Mouse (Mus musculus) stomach, embryonic 14.5 days (tissue): Measurements from ENCODE around the gene Defa26. TPM values are rescaled to one million over a fixed set of nuclear protein-coding genes. Genes with fewer than 3 reads are reported as not detected.
"Not testable (repeated sequence)": the region's sequence is repeated elsewhere in the genome, so short reads cannot be mapped to it uniquely, and the experiment has no call there.

Experiments used
- ATAC-seq: fragments of 200-750 bp; cut with Nextera tagmentation; 2 replicates; pipeline ENCODE4 v1.8.0; 2017; ENCODE audit warnings: low read depth, moderate TSS enrichment; ENCODE audit not compliant: insufficient number of reproducible peaks, insufficient read depth, low FRiP score
- H3K27ac ChIP-seq: fragments of 300-500 bp; sonication (generic); 2 replicates; pipeline ENCODE4 v1.5.1; 2014; ENCODE audit warnings: mild to moderate bottlenecking, low read length, moderate library complexity, mixed read lengths
- H3K27me3 ChIP-seq: fragments of 300-500 bp; sonication (generic); 2 replicates; pipeline ENCODE4 v1.6.1; 2014; ENCODE audit warnings: low read length, control low read depth, mixed read lengths; ENCODE audit not compliant: control insufficient read depth, insufficient read depth
- H3K36me3 ChIP-seq: fragments of 300-500 bp; sonication (generic); 2 replicates; pipeline ENCODE4 v1.6.1; 2014; ENCODE audit warnings: mild to moderate bottlenecking, control low read depth, low read length, moderate library complexity, mixed read lengths; ENCODE audit not compliant: control insufficient read depth, insufficient read depth
- H3K4me1 ChIP-seq: fragments of 300-500 bp; sonication (generic); 2 replicates; pipeline ENCODE4 v1.6.1; 2014; ENCODE audit warnings: low read length, control low read depth, mixed read lengths; ENCODE audit not compliant: control insufficient read depth, insufficient read depth
- H3K4me2 ChIP-seq: fragments of 300-500 bp; sonication (generic); replicated peaks from 2 replicates; pipeline ENCODE4 v1.6.1; 2014; ENCODE audit warnings: low read depth, low read length, control low read depth
- H3K4me3 ChIP-seq: fragments of 300-500 bp; sonication (generic); 2 replicates; pipeline ENCODE4 v1.5.1; 2014; ENCODE audit warnings: low read depth, low read length, control low read depth
- H3K9ac ChIP-seq: fragments of 300-500 bp; sonication (generic); replicated peaks from 2 replicates; pipeline ENCODE4 v1.6.1; 2014; ENCODE audit warnings: low read depth, mild to moderate bottlenecking, control low read depth, low read length, moderate library complexity, mixed read lengths
- H3K9me3 ChIP-seq: fragments of 300-500 bp; sonication (generic); 2 replicates; pipeline ENCODE4 v1.6.1; 2016; ENCODE audit warnings: low read depth, low read length, control low read depth; ENCODE audit not compliant: control insufficient read depth
- WGBS: fragments of 180-500 bp; shearing (Covaris S2); extraction: QIAGEN DNeasy Blood & Tissue Kit; methylation state at CpG from one replicate; pipeline ENCODE4 v1.1.7; 2014; 5-methylcytosine and 5-hydroxymethylcytosine counted together
- polyA plus RNA-seq: library from polyadenylated mRNA; unstranded; fragments of >200 nt; fragmentation: Nextera tagmentation; extraction: Ambion mirVana; gene quantifications from 2 replicates; pipeline ENCODE4 v1.2.1, GENCODE M21; 2014

Defa26 gene
- not detected in 2 replicates for polyA plus RNA-seq

DNA sequence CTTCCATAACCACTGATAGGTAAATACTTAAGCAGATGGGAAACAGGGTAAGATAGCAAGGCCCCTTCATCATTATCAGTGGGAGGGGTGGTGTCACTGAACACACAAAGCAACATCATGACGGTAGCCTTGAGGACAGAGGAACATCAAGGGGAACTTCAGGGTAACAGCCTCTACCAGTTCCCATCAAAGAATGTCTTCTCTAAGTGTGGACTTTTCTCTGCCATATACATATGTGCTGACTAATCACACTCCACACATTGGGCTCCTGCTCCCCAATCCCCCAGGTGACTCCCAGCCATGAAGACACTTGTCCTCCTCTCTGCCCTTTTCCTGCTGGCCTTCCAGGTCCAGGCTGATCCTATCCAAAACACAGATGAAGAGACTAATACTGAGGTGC lies at the start of gene Defa26:
Gene Defa26, plus strand, starts transcription at position 301 of the 400 bp plus-strand sequence.
- not testable (repeated sequence) for H3K27ac ChIP-seq, H3K27me3 ChIP-seq, H3K9me3 ChIP-seq, H3K36me3 ChIP-seq, H3K4me2 ChIP-seq, ATAC-seq, H3K4me1 ChIP-seq, H3K4me3 ChIP-seq, H3K9ac ChIP-seq
- no CpG with 5 or more reads among the region's 1 CpGs for WGBS

GRCm38 (mm10) chr8:21582706-21583105 lies 35.3 kb upstream of the Defa26 start, which contains the start of gene Defa28:
Defa28 (plus strand) TSS chr8:21583006.
- not testable (repeated sequence) for H3K4me1 ChIP-seq, H3K27me3 ChIP-seq, H3K4me3 ChIP-seq, H3K4me2 ChIP-seq, ATAC-seq, H3K9me3 ChIP-seq, H3K36me3 ChIP-seq, H3K9ac ChIP-seq, H3K27ac ChIP-seq
- WGBS, result no CpG with 5 or more reads among the region's 1 CpGs

DNA sequence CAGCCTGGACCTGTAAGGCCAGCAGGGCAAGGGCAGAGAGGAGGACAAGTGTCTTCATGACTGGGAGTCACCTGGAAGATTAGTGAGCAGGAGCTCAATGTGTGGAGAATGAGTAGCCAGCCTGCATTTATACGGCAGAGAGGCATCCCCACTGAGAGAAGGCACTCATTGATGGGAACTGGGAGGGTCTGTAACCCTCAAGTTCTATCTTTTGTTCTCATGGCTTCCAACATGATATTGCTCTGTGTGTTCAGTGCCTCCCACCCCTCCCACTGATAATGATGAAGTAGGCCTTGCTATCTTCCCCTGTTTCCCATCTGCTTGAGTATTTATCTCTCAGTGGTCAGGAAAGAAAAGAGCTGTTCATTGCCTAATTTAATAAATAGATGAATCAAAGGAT lies 23.6 kb upstream of the Defa26 start, which contains the start of gene Gm7861:
Gene Gm7861, minus strand, starts transcription at position 101 of the 400 bp plus-strand sequence.
- WGBS, result no CpG with 5 or more reads among the region's 1 CpGs

DNA sequence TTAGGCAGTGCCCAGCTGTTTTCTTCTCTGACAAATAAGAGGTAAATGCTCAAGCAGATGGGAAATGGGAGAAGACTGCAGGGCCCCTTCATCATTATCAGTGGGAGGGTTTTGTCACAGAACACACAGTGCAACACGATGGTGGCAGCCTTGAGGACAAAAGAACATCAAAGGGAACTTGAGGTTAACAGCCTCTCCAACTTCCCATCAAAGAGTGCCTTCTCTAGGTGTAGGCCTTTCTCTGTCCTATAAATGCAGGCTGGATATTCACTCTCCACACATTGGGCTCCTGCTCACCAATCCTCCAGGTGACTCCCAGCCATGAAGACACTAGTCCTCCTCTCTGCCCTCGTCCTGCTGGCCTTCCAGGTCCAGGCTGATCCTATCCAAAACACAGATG lies 37.5 kb downstream of the Defa26 start, which contains the start of gene Defa17:
Gene Defa17, plus strand, starts transcription at position 301 of the 400 bp plus-strand sequence.
- not testable (repeated sequence) for H3K9me3 ChIP-seq, H3K4me2 ChIP-seq, H3K4me1 ChIP-seq, H3K4me3 ChIP-seq, H3K36me3 ChIP-seq, ATAC-seq, H3K9ac ChIP-seq, H3K27ac ChIP-seq, H3K27me3 ChIP-seq
- WGBS, result no CpG with 5 or more reads among the region's 2 CpGs

More for the DNA sequence above, 23.6 kb upstream of the Defa26 start, which contains the start of gene Gm7861:
- not testable (repeated sequence) for H3K27ac ChIP-seq, H3K4me1 ChIP-seq, H3K9me3 ChIP-seq, H3K4me3 ChIP-seq, H3K9ac ChIP-seq, H3K36me3 ChIP-seq, ATAC-seq, H3K4me2 ChIP-seq, H3K27me3 ChIP-seq

DNA sequence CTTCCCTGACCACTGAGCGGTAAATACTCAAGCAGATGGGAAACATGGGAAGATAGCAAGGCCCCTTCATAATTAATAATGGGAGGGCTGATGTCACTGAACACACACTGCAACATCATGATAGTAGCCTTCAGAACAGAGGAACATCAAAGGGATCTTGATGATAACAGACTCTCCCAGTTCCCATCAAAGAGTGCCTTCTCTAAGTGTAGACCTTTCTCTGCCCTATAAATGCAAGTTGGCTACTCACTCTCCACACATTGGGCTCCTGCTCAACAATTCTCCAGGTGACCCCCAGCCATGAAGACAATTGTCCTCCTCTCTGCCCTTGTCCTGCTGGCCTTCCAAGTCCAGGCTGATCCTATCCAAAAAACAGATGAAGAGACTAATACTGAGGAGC lies 47.5 kb downstream of the Defa26 start, which contains the start of gene Defa34:
Gene Defa34, plus strand, starts transcription at position 301 of the 400 bp plus-strand sequence.
- not testable (repeated sequence) for H3K27ac ChIP-seq, ATAC-seq
- no CpG with 5 or more reads among the region's 1 CpGs for WGBS

More for the DNA sequence above, 47.5 kb downstream of the Defa26 start, which contains the start of gene Defa34:
- H3K4me2 ChIP-seq, H3K9me3 ChIP-seq, H3K36me3 ChIP-seq, H3K4me1 ChIP-seq, H3K9ac ChIP-seq, H3K27me3 ChIP-seq, H3K4me3 ChIP-seq: not testable (repeated sequence)

Other genes starting within 250 kb of the Defa26 start
- not detected in 2 replicates for gene Defa2, start 239.7 kb upstream of the Defa26 start, polyA plus RNA-seq
- not detected in 2 replicates for gene Defa33, start 226.4 kb upstream of the Defa26 start, polyA plus RNA-seq
- gene Defa36, start 190.8 kb upstream of the Defa26 start, polyA plus RNA-seq, result not detected in 2 replicates
- gene Gm7849, start 161.6 kb upstream of the Defa26 start, polyA plus RNA-seq, result not detected in 2 replicates
- not detected in 2 replicates for gene Defa20, start 108.9 kb upstream of the Defa26 start, polyA plus RNA-seq
- not detected in 2 replicates for gene Defa32, start 89.2 kb upstream of the Defa26 start, polyA plus RNA-seq
- not detected in 2 replicates for gene Defa37, start 52.8 kb upstream of the Defa26 start, polyA plus RNA-seq
- gene Defa28, start 35.2 kb upstream of the Defa26 start, polyA plus RNA-seq, result not detected in 2 replicates
- not detected in 2 replicates for gene Gm7861, start 23.7 kb upstream of the Defa26 start, polyA plus RNA-seq
- not detected in 2 replicates for gene Defa17, start 37.6 kb downstream of the Defa26 start, polyA plus RNA-seq
- gene Defa34, start 47.6 kb downstream of the Defa26 start, polyA plus RNA-seq, result not detected in 2 replicates
- gene AY761184, start 85.5 kb downstream of the Defa26 start, polyA plus RNA-seq, result not detected in 2 replicates
- not detected in 2 replicates for gene Defa24, start 116.3 kb downstream of the Defa26 start, polyA plus RNA-seq
- gene Defb50, start 205.4 kb downstream of the Defa26 start, polyA plus RNA-seq, result not detected in 2 replicates
- gene Defb2, start 221.7 kb downstream of the Defa26 start, polyA plus RNA-seq, result 1.1 TPM in 1 of 2 replicates, not detected in the other
- not detected in 2 replicates for gene Defb10, start 240.7 kb downstream of the Defa26 start, polyA plus RNA-seq